ENCODE assay signal across 27 mouse cellular contexts in the genomic region with DNA sequence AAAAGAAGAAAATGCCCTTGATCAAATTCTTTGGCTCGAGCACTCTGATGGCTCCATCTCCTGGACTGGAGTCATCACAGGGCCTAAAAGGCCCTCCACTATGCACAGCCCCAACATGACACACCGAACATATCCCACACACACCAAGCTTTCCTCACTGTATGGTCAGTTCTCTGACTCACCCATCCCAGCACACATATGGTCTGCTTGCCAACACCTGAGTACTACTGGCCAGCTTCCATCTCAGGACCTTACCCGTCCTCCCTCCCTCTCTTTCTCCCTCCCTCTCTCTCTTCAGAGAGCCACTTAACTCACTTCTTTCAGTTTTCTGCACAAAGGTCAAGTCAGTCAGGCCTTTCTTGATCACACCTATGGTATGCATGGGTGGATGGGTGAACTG. TPM values are rescaled to one million over a fixed set of nuclear protein-coding genes. Genes with fewer than 3 reads are reported as not detected.
A peak's percentile ranks its signal among the peaks of the same experiment; 100 is the strongest.
DNase-seq lines count a peak whose midpoint lies in the region; ATAC-seq and TF ChIP-seq lines count a peak whose summit lies in the region.
"Had no signal": no experiment of that assay in that cellular context is flagged by ENCODE, and none has a peak within 500 bp of the region (broad histone marks: within the 10 kb centered on the region; RNA-seq: fewer than 3 reads in every experiment).

No protein-coding gene starts in this region.

- H3K9me3 ChIP-seq in heart, embryonic 13.5 days = no peaks in the 10 kb centered on the region
- H3K9me3 ChIP-seq in lung, embryonic 14.5 days (ENCODE audit: low read depth, low read length) = no peaks in the 10 kb centered on the region
- no peaks in the 10 kb centered on the region for H3K9me3 ChIP-seq in intestine, embryonic 15.5 days
- 0 out of 2 replicates have a peak, but pooled peaks cover 4% of the 10 kb centered on the region for H3K9me3 ChIP-seq in midbrain, embryonic 15.5 days

- H3K4me2 ChIP-seq in heart, embryonic 13.5 days = no peak overlapping the region
- no peak overlapping the region for H3K4me2 ChIP-seq in lung, embryonic 14.5 days
- no peak overlapping the region for H3K4me2 ChIP-seq in intestine, embryonic 15.5 days (replicated peaks)
- no peak overlapping the region for H3K4me2 ChIP-seq in midbrain, embryonic 15.5 days
- H3K4me2 ChIP-seq: embryonic facial prominence, embryonic 12.5 days; hindbrain, embryonic 12.5 days; kidney, embryonic 15.5 days; limb, embryonic 12.5 days; midbrain, embryonic 12.5 days had no signal

- intact Hi-C loops in heart, postnatal 10 days (cut with DNase I) = no loop called here

- H3K4me1 ChIP-seq in heart, embryonic 13.5 days = peaks cover 34% of the 10 kb centered on the region
- H3K4me1 ChIP-seq in lung, embryonic 14.5 days (ENCODE audit: insufficient read depth) = peaks cover 32% of the 10 kb centered on the region
- H3K4me1 ChIP-seq in lung, adult 2 months (ENCODE audit: control insufficient read depth, insufficient read depth, low read length) = peaks cover 8% of the 10 kb centered on the region
- H3K4me1 ChIP-seq in intestine, embryonic 15.5 days (replicated peaks) = peaks cover 26% of the 10 kb centered on the region
- H3K4me1 ChIP-seq in midbrain, embryonic 15.5 days = peaks cover 16% of the 10 kb centered on the region

- no peak for DNase-seq in heart, postnatal 10 days
- DNase-seq in lung, embryonic 14.5 days = no peak
- no peak for DNase-seq in lung, adult 2 months
- peak; percentile 62 for DNase-seq in 3T3-L1 (ENCODE audit: low read depth, low spot score)
- no peak for DNase-seq in natural killer cell, adult 2 months (ENCODE audit: low spot score in 2 of 2)
- DNase-seq: adrenal gland, postnatal 14 days; B cell, adult 2 months; cerebellum, adult 11-12 months; cerebellum, adult 9-11 months; embryo, embryonic 11 days; forebrain, postnatal 0 days; kidney, adult 18-20 months; kidney, postnatal 25 days; lung, postnatal 10 days; right cerebral cortex, postnatal 14 days; thymus, postnatal 4 days had no signal

- H3K36me3 ChIP-seq in heart, embryonic 13.5 days = peaks cover 23% of the 10 kb centered on the region
- H3K36me3 ChIP-seq in lung, embryonic 14.5 days (ENCODE audit: insufficient read depth) = peaks cover 3% of the 10 kb centered on the region; the same call in 1 of the 2 replicates
- no peaks in the 10 kb centered on the region for H3K36me3 ChIP-seq in intestine, embryonic 15.5 days
- H3K36me3 ChIP-seq in midbrain, embryonic 15.5 days (replicated peaks) = no peaks in the 10 kb centered on the region
- H3K36me3 ChIP-seq: hindbrain, embryonic 12.5 days; midbrain, embryonic 12.5 days had no signal

- no peak for ATAC-seq in heart, embryonic 13.5 days (ENCODE audit: extremely low read depth, insufficient number of reproducible peaks, low FRiP score, low TSS enrichment)
- ATAC-seq in lung, embryonic 14.5 days (ENCODE audit: insufficient read depth) = no peak
- no peak for ATAC-seq in intestine, embryonic 15.5 days
- ATAC-seq in midbrain, embryonic 15.5 days (replicated peaks) = no peak
- ATAC-seq: forebrain, postnatal 0 days; hindbrain, postnatal 0 days had no signal

- no peak overlapping the region for H3K4me3 ChIP-seq in heart, embryonic 13.5 days
- H3K4me3 ChIP-seq in lung, embryonic 14.5 days (ENCODE audit: low read depth, low read length) = no peak overlapping the region
- H3K4me3 ChIP-seq in lung, adult 2 months (replicated peaks; ENCODE audit: extremely low read depth, low read depth, low read length) = no peak overlapping the region
- H3K4me3 ChIP-seq in intestine, embryonic 15.5 days (replicated peaks) = no peak overlapping the region
- no peak overlapping the region for H3K4me3 ChIP-seq in midbrain, embryonic 15.5 days
- H3K4me3 ChIP-seq: embryonic facial prominence, embryonic 12.5 days; hindbrain, embryonic 12.5 days; kidney, embryonic 15.5 days; limb, embryonic 12.5 days; megakaryocyte, embryonic 14.5 days; midbrain, embryonic 12.5 days had no signal

- H3K27me3 ChIP-seq in heart, embryonic 13.5 days (replicated peaks) = no peaks in the 10 kb centered on the region
- H3K27me3 ChIP-seq in lung, embryonic 14.5 days (ENCODE audit: insufficient read depth, low read length) = no peaks in the 10 kb centered on the region
- H3K27me3 ChIP-seq in intestine, embryonic 15.5 days (replicated peaks) = no peaks in the 10 kb centered on the region
- H3K27me3 ChIP-seq in midbrain, embryonic 15.5 days (replicated peaks) = peaks cover 17% of the 10 kb centered on the region
- H3K27me3 ChIP-seq: embryonic facial prominence, embryonic 12.5 days; kidney, embryonic 15.5 days; limb, embryonic 12.5 days; megakaryocyte, embryonic 14.5 days had no signal

- H3K27ac ChIP-seq in heart, embryonic 13.5 days (replicated peaks) = peak overlapping the region; percentile 77; the same call in 1 of the 2 replicates
- H3K27ac ChIP-seq in lung, embryonic 14.5 days (ENCODE audit: low read depth) = peak overlapping the region; percentile 42; the same call in 1 of the 2 replicates
- H3K27ac ChIP-seq in intestine, embryonic 15.5 days = peak overlapping the region; percentile 54
- H3K27ac ChIP-seq in midbrain, embryonic 15.5 days = no peak overlapping the region
- H3K27ac ChIP-seq: hindbrain, embryonic 12.5 days; hindbrain, postnatal 0 days; kidney, embryonic 15.5 days; limb, embryonic 12.5 days; liver, embryonic 14.5 days; midbrain, embryonic 12.5 days had no signal

- no peak for TF ChIP-seq CTCF in lung, embryonic 14.5 days (IDR thresholded peaks at IDR 0.05; ENCODE audit: low read depth)
- no peak for TF ChIP-seq CTCF in lung, adult 2 months (IDR thresholded peaks at IDR 0.05; ENCODE audit: insufficient read depth, low read length)

- WGBS in heart, embryonic 13.5 days = 85% methylated on average over 3 of the region's 3 CpGs
- WGBS in lung, embryonic 14.5 days = 82% methylated on average over 3 of the region's 3 CpGs
- 75% methylated on average over 3 of the region's 3 CpGs for WGBS in lung, adult 2 months
- 86% methylated on average over 3 of the region's 3 CpGs for WGBS in intestine, embryonic 15.5 days
- WGBS in midbrain, embryonic 15.5 days = 92% methylated on average over 3 of the region's 3 CpGs

- H3K9ac ChIP-seq in heart, embryonic 13.5 days = no peak overlapping the region
- H3K9ac ChIP-seq in lung, embryonic 14.5 days = no peak overlapping the region
- no peak overlapping the region for H3K9ac ChIP-seq in intestine, embryonic 15.5 days
- H3K9ac ChIP-seq in midbrain, embryonic 15.5 days = no peak overlapping the region
- H3K9ac ChIP-seq: embryonic facial prominence, embryonic 12.5 days; forebrain, postnatal 0 days; hindbrain, embryonic 12.5 days; kidney, embryonic 15.5 days; limb, embryonic 12.5 days; liver, embryonic 14.5 days; midbrain, embryonic 12.5 days had no signal

- TF ChIP-seq POLR2A in lung, adult 2 months (IDR thresholded peaks at IDR 0.05; ENCODE audit: borderline replicate concordance, extremely low read depth, low read depth, low read length) = no peak

RNA-seq across cellular contexts. Expression of gene Tgfbr3, which starts 36.0 kb away (rescaled TPM):
- polyA plus RNA-seq in heart, embryonic 13.5 days (2015; fragmentation: Nextera tagmentation; extraction: Ambion mirVana) = 19.1 and 20.5 TPM in 2 replicates
- 10 to 100 TPM; 42.6 to 52.0 TPM for total RNA-seq in heart, postnatal 10 days (2021)
- polyA plus RNA-seq in lung, embryonic 14.5 days (2014; fragmentation: Nextera tagmentation; extraction: Ambion mirVana) = 23.8 and 23.9 TPM in 2 replicates
- polyA plus RNA-seq in lung, adult 2 months (2012; rRNA removed) = 44.8 and 47.3 TPM in 2 replicates
- polyA plus RNA-seq in intestine, embryonic 15.5 days (2015; fragmentation: Nextera tagmentation; extraction: Ambion mirVana) = 14.4 and 16.3 TPM in 2 replicates
- polyA plus RNA-seq in midbrain, embryonic 15.5 days (2015; fragmentation: Nextera tagmentation; extraction: Ambion mirVana) = 6.5 TPM in 2 replicates
